Mouse (Mus musculus) bone marrow, adult 2 months (tissue): ENCODE measurements at regions not wholly inside any gene's neighbourhood (a gene's known extent, or its start where the extent isn't known, plus 50 kb on each side); places are given as distances from the start of the nearest gene placed in this dataset.

Source experiments
- CTCF ChIP-seq: fragments of 200-500 bp; IDR thresholded peaks from 2 replicates; pipeline ENCODE4 v1.5.1; 2011; ENCODE audit warnings: low read length, control low read depth; ENCODE audit not compliant: control insufficient read depth, insufficient read depth
- POLR2A ChIP-seq: fragments of 200-500 bp; IDR thresholded peaks from 2 replicates; pipeline ENCODE4 v1.6.1; 2011; ENCODE audit warnings: low read depth, mild to moderate bottlenecking, control low read depth, low read length, borderline replicate concordance; ENCODE audit not compliant: control insufficient read depth

- TF ChIP-seq CTCF (no peak), POLR2A (no peak)
Observed at GRCm38 (mm10) chr1:128734857-128735256, 142.8 kb upstream of the Cxcr4 start.
